Mouse (Mus musculus): ENCODE results near the gene Gm44502. TPM values are rescaled to one million over a fixed set of nuclear protein-coding genes. Genes with fewer than 3 reads are reported as not detected.

The Gm44502 gene
- polyA plus RNA-seq, 1 experiment from 2014 or later, result not detected

DNA sequence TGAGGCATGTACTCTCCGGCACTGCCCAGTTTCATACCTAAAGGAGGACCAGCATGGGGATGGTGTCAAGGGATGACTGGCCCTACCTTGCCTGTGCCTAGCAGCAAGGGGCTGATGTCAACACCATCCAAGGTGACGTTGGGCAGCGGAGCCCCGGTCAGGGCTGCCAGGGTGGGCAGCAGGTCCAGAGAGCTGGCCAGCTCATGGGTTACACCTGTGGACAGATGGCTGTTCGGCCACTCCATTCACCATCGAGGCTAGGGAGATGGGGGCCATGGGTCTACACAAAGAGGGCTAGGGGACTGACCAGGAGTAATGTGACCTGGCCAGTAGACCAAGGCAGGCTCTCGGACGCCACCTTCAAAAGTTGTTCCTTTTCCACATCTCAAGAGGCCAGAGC lies 44.4 kb upstream of the Gm44502 start:
- peaks cover 6% of the 10 kb centered on the region for H3K4me1 ChIP-seq (ENCODE audit: control insufficient read depth, insufficient read depth, low read length)
- H3K27me3 ChIP-seq (replicated peaks; ENCODE audit: control insufficient read depth, insufficient read depth, low read length), result no peaks in the 10 kb centered on the region; the same call in 1 of the 2 replicates
- H3K9ac ChIP-seq (ENCODE audit: low read length), result no peak overlapping the region
- ATAC-seq, result no peak
- H3K27ac ChIP-seq (ENCODE audit: low read depth, low read length), result no peak overlapping the region
- no peaks in the 10 kb centered on the region for H3K9me3 ChIP-seq (replicated peaks; ENCODE audit: control insufficient read depth, low read length)
- WGBS, result 96% methylated on average over 8 of the region's 8 CpGs
- H3K36me3 ChIP-seq (ENCODE audit: control insufficient read depth, insufficient read depth, low read length), result no peaks in the 10 kb centered on the region
- no peak for DNase-seq (ENCODE audit: low spot score)
- no peak overlapping the region for H3K4me2 ChIP-seq (ENCODE audit: low read length)
- no peak overlapping the region for H3K4me3 ChIP-seq (ENCODE audit: low read depth, low read length)

DNA sequence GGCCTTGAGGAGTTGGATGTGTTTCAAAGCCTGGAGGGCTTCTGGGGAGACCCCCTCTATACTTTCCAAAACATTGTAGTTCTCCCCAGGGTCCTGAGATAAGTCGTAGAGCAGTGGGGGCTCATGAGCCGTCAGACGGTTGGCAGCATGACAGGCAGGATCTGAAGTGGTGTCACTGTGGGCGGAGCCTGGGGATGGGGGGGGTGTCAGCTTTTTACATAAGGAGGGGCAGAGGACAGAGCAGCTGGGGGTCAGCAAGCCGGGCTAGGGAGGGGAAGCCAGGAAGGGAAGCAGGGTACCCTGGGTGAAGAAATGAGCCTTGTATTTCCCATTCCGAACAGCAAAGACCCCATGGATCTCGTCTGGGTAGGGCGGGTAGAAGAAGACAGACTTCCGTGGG lies 43.9 kb upstream of the Gm44502 start:
- no peak overlapping the region for H3K9ac ChIP-seq (ENCODE audit: low read length)
- ATAC-seq (no peak), DNase-seq (ENCODE audit: low spot score) (no peak)
- no peak overlapping the region for H3K4me2 ChIP-seq (ENCODE audit: low read length)
- no peaks in the 10 kb centered on the region for H3K36me3 ChIP-seq (ENCODE audit: control insufficient read depth, insufficient read depth, low read length)
- H3K27ac ChIP-seq (ENCODE audit: low read depth, low read length), result no peak overlapping the region
- 83% methylated on average over 9 of the region's 9 CpGs for WGBS
- H3K9me3 ChIP-seq (replicated peaks; ENCODE audit: control insufficient read depth, low read length), result no peaks in the 10 kb centered on the region
- H3K4me3 ChIP-seq (ENCODE audit: low read depth, low read length), result no peak overlapping the region
- peaks cover 6% of the 10 kb centered on the region for H3K4me1 ChIP-seq (ENCODE audit: control insufficient read depth, insufficient read depth, low read length)
- no peaks in the 10 kb centered on the region; the same call in 1 of the 2 replicates for H3K27me3 ChIP-seq (replicated peaks; ENCODE audit: control insufficient read depth, insufficient read depth, low read length)

GRCm38 (mm10) chr15:89471476-89471875 lies 42.0 kb upstream of the Gm44502 start:
- no peak overlapping the region for H3K4me2 ChIP-seq (ENCODE audit: low read length)
- peaks cover 6% of the 10 kb centered on the region for H3K4me1 ChIP-seq (ENCODE audit: control insufficient read depth, insufficient read depth, low read length)
- H3K4me3 ChIP-seq (ENCODE audit: low read depth, low read length), result no peak overlapping the region
- H3K36me3 ChIP-seq (ENCODE audit: control insufficient read depth, insufficient read depth, low read length), result no peaks in the 10 kb centered on the region
- 90% methylated on average over 4 of the region's 4 CpGs for WGBS
- ATAC-seq (no peak), DNase-seq (ENCODE audit: low spot score) (no peak)
- no peak overlapping the region for H3K9ac ChIP-seq (ENCODE audit: low read length)
- no peak overlapping the region for H3K27ac ChIP-seq (ENCODE audit: low read depth, low read length)
- H3K9me3 ChIP-seq (replicated peaks; ENCODE audit: control insufficient read depth, low read length), result no peaks in the 10 kb centered on the region
- no peaks in the 10 kb centered on the region for H3K27me3 ChIP-seq (replicated peaks; ENCODE audit: control insufficient read depth, insufficient read depth, low read length)

DNA sequence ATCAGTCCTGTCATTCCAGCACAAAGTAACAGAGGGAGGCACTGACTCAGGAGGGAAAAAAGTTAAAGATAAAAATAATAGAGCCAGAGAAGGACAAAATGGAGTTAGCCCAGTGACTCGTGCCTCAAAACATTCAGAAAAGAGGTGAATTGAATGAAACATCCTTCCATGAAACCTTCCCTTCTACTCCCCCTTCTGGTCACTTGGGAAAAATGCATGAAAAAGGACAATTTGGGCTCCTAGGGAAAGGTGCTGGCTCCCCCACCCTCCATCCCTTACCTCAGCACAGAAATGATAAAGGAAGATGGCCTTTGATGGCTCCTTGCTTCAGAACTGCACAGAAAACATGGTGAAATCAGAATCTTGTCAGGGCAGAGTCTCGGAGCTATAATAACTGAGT lies 39.1 kb upstream of the Gm44502 start:
- 0 out of 2 replicates have a peak, but pooled peaks have one; percentile 28 for ATAC-seq
- Histone ChIP-seq H3K4me2 (ENCODE audit: low read length) (no peak overlapping the region), H3K27ac (ENCODE audit: low read depth, low read length) (no peak overlapping the region), H3K9ac (ENCODE audit: low read length) (no peak overlapping the region), H3K4me1 (ENCODE audit: control insufficient read depth, insufficient read depth, low read length) (no peaks in the 10 kb centered on the region), H3K9me3 (replicated peaks; ENCODE audit: control insufficient read depth, low read length) (no peaks in the 10 kb centered on the region), H3K27me3 (replicated peaks; ENCODE audit: control insufficient read depth, insufficient read depth, low read length) (no peaks in the 10 kb centered on the region), H3K36me3 (ENCODE audit: control insufficient read depth, insufficient read depth, low read length) (no peaks in the 10 kb centered on the region), H3K4me3 (ENCODE audit: low read depth, low read length) (no peak overlapping the region)
- 24% methylated on average over 2 of the region's 2 CpGs for WGBS
- peak; percentile 75 for DNase-seq (ENCODE audit: low spot score)

DNA sequence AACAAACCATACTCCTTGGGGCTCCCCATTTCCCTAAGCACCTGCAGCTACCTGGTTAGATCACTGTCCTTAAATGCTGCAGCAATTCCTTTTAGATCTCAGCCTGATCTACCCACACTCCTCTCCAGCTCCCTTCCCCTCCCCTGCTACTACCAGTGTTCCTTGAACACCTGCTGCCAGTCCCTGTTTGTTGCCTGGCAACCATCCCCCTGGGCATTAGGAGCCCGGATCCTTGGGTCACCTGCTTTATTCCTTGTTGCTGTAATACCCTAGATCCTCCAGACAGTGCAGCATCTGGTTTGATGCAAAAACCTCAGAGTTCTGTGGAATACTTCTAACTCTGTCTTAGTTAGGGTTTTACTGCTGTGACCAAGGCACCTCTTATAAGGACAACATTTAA lies 35.6 kb upstream of the Gm44502 start:
- DNase-seq (ENCODE audit: low spot score) (peak; percentile 56), ATAC-seq (peak; percentile 30)
- peaks cover 25% of the 10 kb centered on the region for H3K36me3 ChIP-seq (ENCODE audit: control insufficient read depth, insufficient read depth, low read length)
- no peaks in the 10 kb centered on the region for H3K27me3 ChIP-seq (replicated peaks; ENCODE audit: control insufficient read depth, insufficient read depth, low read length)
- no peak overlapping the region for H3K4me2 ChIP-seq (ENCODE audit: low read length)
- H3K27ac ChIP-seq (ENCODE audit: low read depth, low read length), result no peak overlapping the region
- no peaks in the 10 kb centered on the region for H3K4me1 ChIP-seq (ENCODE audit: control insufficient read depth, insufficient read depth, low read length)
- 4% methylated on average over 1 of the region's 1 CpGs for WGBS
- H3K9me3 ChIP-seq (replicated peaks; ENCODE audit: control insufficient read depth, low read length), result no peaks in the 10 kb centered on the region
- no peak overlapping the region for H3K9ac ChIP-seq (ENCODE audit: low read length)
- no peak overlapping the region for H3K4me3 ChIP-seq (ENCODE audit: low read depth, low read length)

- H3K27me3 ChIP-seq (replicated peaks; ENCODE audit: control insufficient read depth, insufficient read depth, low read length), result no peaks in the 10 kb centered on the region
- H3K9ac ChIP-seq (ENCODE audit: low read length), result no peak overlapping the region
- no peak overlapping the region for H3K27ac ChIP-seq (ENCODE audit: low read depth, low read length)
- no peaks in the 10 kb centered on the region for H3K4me1 ChIP-seq (ENCODE audit: control insufficient read depth, insufficient read depth, low read length)
- no peak overlapping the region for H3K4me2 ChIP-seq (ENCODE audit: low read length)
- H3K9me3 ChIP-seq (replicated peaks; ENCODE audit: control insufficient read depth, low read length), result no peaks in the 10 kb centered on the region
- peaks cover 39% of the 10 kb centered on the region for H3K36me3 ChIP-seq (ENCODE audit: control insufficient read depth, insufficient read depth, low read length)
- no peak for DNase-seq (ENCODE audit: low spot score)
- ATAC-seq, result no peak
- 67% methylated on average over 5 of the region's 5 CpGs for WGBS
- H3K4me3 ChIP-seq (ENCODE audit: low read depth, low read length), result no peak overlapping the region
These were observed 34.1 kb upstream of the Gm44502 start for GRCm38 (mm10) chr15:89463334-89464235.

- H3K36me3 ChIP-seq (ENCODE audit: control insufficient read depth, insufficient read depth, low read length), result peaks cover 53% of the 10 kb centered on the region
These were observed 32.7 kb upstream of the Gm44502 start for GRCm38 (mm10) chr15:89462176-89462575.

DNA sequence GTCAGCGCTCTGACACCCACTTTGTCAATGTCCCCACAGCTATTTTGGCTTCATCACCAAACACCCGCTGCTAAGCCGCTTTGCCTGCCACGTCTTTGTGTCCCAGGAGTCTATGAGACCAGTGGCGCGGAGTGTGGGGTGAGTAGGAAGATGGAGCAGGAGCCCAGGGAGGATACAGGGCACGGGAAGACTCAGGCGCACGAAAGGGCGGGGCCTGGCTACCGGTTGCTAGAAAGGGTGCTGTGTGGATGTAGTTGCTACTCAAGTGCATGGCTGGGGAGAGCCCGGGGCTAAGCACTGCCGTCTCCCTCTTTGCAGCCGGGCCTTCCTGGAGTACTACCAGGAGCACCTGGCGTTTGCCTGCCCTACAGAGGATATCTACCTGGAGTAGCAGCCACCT lies 31.8 kb upstream of the Gm44502 start:
- H3K27ac ChIP-seq (ENCODE audit: low read depth, low read length), result no peak overlapping the region
- no peak for ATAC-seq
- no peaks in the 10 kb centered on the region for H3K27me3 ChIP-seq (replicated peaks; ENCODE audit: control insufficient read depth, insufficient read depth, low read length)
- H3K36me3 ChIP-seq (ENCODE audit: control insufficient read depth, insufficient read depth, low read length), result peaks cover 61% of the 10 kb centered on the region
- no peaks in the 10 kb centered on the region for H3K9me3 ChIP-seq (replicated peaks; ENCODE audit: control insufficient read depth, low read length)
- DNase-seq (ENCODE audit: low spot score), result no peak
- H3K4me1 ChIP-seq (ENCODE audit: control insufficient read depth, insufficient read depth, low read length), result no peaks in the 10 kb centered on the region
- no peak overlapping the region for H3K4me3 ChIP-seq (ENCODE audit: low read depth, low read length)
- no peak overlapping the region for H3K9ac ChIP-seq (ENCODE audit: low read length)
- H3K4me2 ChIP-seq (ENCODE audit: low read length), result no peak overlapping the region
- whole genome bisulfite sequencing, result 88% methylated on average over 15 of the region's 15 CpGs

More at GRCm38 (mm10) chr15:89462176-89462575, 32.7 kb upstream of the Gm44502 start:
- Histone ChIP-seq H3K4me2 (ENCODE audit: low read length) (no peak overlapping the region), H3K27me3 (replicated peaks; ENCODE audit: control insufficient read depth, insufficient read depth, low read length) (no peaks in the 10 kb centered on the region), H3K4me1 (ENCODE audit: control insufficient read depth, insufficient read depth, low read length) (no peaks in the 10 kb centered on the region), H3K9ac (ENCODE audit: low read length) (no peak overlapping the region), H3K9me3 (replicated peaks; ENCODE audit: control insufficient read depth, low read length) (no peaks in the 10 kb centered on the region), H3K27ac (ENCODE audit: low read depth, low read length) (no peak overlapping the region), H3K4me3 (ENCODE audit: low read depth, low read length) (no peak overlapping the region)
- 86% methylated on average over 7 of the region's 7 CpGs for WGBS
- no peak for ATAC-seq
- no peak for DNase-seq (ENCODE audit: low spot score)

DNA sequence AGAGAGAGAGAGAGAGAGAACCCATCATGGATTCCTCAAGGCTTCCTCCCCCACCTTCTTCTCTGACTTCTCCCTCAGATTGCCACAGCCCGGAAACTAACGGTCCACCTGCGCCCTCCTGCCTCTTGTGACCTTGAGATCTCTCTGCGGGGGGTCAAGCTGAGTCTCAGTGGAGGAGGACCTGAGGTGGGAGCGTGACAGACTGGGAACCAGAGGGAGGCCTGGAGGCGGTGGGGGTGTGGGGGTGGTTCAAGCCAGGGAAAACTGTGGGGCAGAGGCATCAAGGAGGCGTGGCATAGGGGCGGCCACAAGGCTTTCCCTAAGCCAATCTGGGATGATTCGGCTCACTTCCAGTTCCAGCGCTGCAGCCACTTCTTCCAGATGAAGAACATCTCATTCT lies 30.8 kb upstream of the Gm44502 start:
- 81% methylated on average over 10 of the region's 10 CpGs for WGBS
- no peak overlapping the region for H3K4me2 ChIP-seq (ENCODE audit: low read length)
- no peaks in the 10 kb centered on the region for H3K9me3 ChIP-seq (replicated peaks; ENCODE audit: control insufficient read depth, low read length)
- H3K4me3 ChIP-seq (ENCODE audit: low read depth, low read length), result no peak overlapping the region
- no peak overlapping the region for H3K27ac ChIP-seq (ENCODE audit: low read depth, low read length)
- no peaks in the 10 kb centered on the region for H3K27me3 ChIP-seq (replicated peaks; ENCODE audit: control insufficient read depth, insufficient read depth, low read length)
- DNase-seq (ENCODE audit: low spot score), result no peak
- no peak for ATAC-seq
- H3K9ac ChIP-seq (ENCODE audit: low read length), result no peak overlapping the region
- peaks cover 62% of the 10 kb centered on the region for H3K36me3 ChIP-seq (ENCODE audit: control insufficient read depth, insufficient read depth, low read length)
- peaks cover 4% of the 10 kb centered on the region for H3K4me1 ChIP-seq (ENCODE audit: control insufficient read depth, insufficient read depth, low read length)

Measured in forebrain, embryonic 14.5 days (tissue).